Mouse (Mus musculus): ENCODE data around the gene Islr.

Islr gene

GRCm38 (mm10) chr9:58220218-58220903 lies 16.3 kb upstream of the Islr start:
- DNase-seq (ENCODE audit: low read depth, low spot score), result peak; percentile 48

DNA sequence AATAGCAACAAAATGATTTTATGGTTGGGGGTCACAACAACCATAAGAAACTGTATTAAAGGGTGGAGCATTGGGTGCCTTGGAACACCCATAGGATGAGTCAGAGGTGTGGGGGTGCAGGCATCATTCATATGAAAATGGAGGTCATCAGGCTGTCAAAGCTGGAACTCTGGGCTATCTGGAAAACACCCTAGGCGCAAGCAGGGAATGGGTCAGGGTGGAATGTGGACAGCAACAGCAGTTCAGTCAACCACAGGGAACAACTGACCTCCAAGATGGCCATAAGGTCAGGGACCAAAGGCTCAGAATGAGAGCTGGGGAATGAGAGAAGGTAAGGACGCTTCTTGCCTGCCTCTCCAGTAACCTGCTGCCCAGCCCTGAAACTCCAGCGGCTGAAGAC lies 14.4 kb upstream of the Islr start:
- DNase-seq (ENCODE audit: low read depth, low spot score), result no peak

DNA sequence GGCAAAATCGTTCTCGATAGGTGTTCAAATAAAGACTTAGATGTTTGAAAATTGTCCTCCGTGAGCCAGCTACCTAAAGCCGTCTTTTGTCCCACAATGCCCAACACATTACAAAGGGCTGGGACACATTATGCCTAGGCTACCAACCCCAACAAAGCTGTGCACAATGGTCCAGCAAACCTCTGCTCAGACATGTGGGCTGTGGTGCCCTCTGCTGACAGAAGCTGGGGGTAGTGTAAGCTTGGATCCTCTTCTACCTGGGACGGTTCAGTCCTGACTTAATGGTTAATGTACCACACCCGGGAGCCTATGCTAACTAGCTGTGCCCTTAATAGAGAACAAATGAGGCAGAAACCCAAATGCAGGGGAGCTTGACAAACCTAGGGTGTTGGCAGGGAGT lies 12.3 kb upstream of the Islr start:
- peak; percentile 53 for DNase-seq (ENCODE audit: low read depth, low spot score)

DNA sequence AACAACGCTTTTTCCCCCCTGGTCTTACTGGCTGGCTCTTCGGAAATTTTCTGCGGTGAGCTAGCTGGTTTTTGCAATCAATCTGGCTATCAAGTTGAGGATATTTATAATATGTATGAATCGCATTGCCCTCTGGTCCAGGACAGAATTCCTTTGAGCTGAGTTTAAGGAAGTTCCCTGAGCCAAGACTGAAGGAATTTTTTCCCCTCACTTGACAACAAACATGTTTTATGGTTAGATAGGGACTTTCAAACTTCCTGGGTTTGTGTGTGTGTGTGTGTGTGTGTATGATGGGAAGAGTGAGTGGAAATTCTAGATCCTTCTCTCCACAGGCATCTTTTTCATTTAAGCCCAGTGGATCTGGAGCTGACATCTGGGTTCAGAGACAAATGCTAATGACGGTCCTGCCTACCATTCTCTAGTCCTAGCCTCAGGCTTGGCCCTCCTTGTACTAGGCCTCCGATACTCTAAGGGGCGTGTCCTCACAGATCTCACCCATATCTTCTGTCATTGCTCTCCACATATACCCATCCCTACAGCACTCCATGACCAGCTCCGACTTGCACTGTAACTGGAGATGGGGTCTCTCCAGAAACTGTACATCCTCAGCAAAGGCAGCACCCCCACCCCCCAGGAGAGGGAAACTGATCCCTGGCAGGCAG lies 10.5 kb upstream of the Islr start:
- no peak for DNase-seq (ENCODE audit: low read depth, low spot score)

GRCm38 (mm10) chr9:58213865-58214264 lies 9.8 kb upstream of the Islr start:
- DNase-seq (ENCODE audit: low read depth, low spot score), result no peak

DNA sequence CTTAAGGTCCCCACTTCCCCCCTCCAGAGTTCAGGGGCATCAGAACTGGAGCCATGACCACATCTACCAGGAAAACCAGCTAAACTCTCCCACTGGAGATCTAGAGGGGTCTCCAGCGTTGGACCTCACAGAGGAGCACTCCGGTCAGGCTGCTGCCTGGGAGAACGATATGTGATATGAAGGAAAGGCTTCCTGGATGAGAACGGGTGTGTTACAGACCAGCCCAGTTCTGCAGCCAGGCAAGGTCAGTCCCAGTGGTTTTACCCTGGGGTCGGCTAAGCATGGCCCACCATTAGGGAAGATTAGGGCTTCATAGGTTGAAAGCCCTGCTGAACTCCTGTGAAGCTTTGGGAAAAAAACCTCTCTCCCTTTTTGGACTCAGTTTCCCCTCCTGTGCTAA lies 9.3 kb upstream of the Islr start:
- DNase-seq (ENCODE audit: low read depth, low spot score), result no peak

- DNase-seq (ENCODE audit: low read depth, low spot score), result no peak
Observed at GRCm38 (mm10) chr9:58210304-58210627, 6.2 kb upstream of the Islr start.

DNA sequence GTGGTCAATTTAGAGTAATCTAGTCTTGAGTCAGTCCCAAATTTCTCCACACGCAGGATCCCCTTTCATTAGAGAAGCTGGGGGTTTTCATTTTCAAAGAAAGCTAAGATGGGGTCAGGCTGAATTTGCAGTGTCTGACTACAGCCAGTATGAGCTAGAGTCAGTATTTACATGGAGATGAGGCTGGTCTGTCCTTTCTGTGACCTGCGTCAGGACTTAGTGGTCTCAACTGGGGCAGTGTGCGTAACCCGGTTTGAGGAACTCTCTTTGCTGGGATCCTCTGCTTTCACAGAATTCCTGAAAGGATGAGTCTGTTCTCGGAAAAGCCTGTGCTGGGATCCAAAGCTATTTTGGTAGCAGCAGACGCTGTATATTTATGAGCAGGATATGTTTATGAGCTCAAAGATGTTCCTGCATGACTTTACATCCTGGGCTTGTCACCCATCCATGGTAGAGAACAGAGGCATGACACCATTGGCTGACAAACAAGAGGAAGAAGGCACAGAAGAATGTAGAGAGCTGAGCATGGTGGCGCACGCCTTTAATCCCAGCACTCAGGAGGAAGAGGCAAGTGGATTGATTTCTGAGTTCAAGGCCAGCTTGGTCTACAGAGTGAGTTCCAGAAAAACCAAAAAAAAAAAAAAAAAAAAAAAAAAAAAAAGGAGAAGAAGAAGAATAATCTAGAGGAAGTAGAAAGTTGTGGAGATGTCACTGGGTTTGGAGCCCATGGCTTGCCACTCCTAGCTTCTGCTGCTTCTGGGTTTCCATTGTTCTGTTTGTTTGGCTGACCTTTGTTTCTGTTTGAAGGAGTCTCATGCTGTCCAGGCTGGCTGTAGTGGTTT lies 5.6 kb upstream of the Islr start:
- no peak for DNase-seq (ENCODE audit: low read depth, low spot score)

DNA sequence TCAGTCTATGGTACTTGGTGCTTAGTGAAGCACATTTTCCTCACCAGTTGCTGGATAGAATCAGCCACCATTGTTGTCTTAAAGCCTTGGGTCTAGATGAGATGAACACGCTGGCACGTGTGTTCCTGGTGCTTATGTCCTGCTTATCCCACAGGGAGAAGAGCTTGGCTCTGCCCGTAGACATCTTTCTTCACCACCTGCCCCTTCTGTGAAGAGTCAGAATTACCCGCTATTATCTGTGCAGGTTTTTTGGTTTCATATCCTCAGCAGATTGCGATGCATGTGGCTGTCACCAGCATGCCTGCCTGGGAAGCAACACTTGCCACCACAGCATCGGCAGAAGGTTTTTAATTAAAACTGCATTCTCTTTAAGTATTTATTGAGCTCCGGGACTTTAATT lies 1.9 kb upstream of the Islr start:
- no peak for DNase-seq (ENCODE audit: low read depth, low spot score)

- peak; percentile 91 for DNase-seq (ENCODE audit: low read depth, low spot score)
Observed at GRCm38 (mm10) chr9:58204448-58205000, 418 bp upstream of the Islr start.

GRCm38 (mm10) chr9:58202676-58203453 lies 1.2 kb downstream of the Islr start:
- DNase-seq (ENCODE audit: low read depth, low spot score), result no peak

GRCm38 (mm10) chr9:58201861-58202549 lies 2.1 kb downstream of the Islr start:
- DNase-seq (ENCODE audit: low read depth, low spot score), result peak; percentile 21

DNA sequence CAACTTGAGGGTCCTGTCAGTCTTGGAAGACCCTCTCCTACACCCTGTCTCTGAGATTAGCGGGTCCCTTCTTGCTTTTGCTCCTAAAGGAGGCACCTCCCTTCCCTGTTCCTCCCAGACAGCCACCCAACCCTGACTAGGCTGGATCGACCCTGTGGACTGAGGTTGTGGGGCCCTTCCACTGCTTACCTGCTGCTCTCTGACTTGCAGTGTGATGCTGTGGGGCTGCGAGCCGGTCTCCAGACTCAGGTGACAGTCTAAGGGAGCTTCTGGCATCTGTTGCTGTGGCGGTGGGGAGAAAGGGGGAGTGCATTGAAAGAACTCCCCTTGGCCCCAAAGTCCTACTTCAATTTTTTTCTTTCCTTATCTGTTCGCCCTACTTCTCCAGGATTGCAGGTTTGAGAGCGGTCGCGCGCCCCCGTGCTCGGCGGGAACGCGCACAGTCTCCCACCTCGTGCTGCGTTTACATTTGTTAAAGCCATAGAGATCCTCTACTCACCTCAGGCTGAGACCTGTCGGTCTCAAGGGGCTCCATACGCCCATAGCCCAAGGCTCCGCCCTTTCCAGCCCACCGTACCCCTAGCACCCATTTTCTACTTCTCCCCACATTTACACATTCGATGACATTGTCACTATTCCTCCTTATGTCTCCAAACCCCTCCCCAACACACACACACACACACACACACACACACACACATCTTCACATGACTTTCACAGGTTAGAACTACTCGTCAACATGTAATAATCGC lies 2.8 kb downstream of the Islr start:
- DNase-seq (ENCODE audit: low read depth, low spot score), result no peak

DNA sequence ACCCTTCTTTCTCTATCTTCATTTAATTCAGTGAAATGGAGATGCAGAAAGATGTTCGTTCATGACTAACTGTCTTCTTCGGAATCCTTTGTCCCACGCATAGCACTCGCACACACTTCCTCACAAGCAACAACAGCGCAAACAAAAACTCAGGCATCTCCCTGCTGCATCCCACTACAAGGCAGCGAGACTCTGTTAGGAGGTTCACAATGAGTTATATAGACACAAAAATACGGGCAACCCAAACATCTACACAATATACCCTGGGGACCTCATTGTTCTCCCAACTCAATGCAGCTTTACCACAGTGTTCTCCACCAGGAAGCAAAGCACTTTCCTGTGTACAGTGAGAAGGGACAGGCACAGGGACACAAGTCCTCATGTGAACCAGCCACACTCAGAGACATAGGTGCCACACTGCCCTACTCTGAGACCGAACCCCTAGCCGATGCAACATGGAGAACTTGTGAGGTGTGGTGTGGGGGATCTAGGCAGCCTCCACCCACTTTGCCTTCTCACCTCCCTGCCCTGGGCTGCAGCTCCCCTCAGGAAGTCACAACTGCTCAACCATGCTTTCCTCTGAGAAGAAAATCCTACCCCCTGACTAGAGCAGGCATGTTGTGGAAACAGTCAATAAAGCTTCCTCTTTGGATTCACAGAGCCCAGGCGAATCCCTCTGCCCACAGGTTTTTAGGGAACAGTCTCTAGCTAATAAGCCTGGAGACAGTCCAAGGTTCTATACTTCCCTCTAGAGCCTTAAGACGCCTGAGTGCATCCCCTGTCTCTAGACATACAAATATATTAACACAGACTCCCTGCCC lies 3.6 kb downstream of the Islr start:
- no peak for DNase-seq (ENCODE audit: low read depth, low spot score)

DNA sequence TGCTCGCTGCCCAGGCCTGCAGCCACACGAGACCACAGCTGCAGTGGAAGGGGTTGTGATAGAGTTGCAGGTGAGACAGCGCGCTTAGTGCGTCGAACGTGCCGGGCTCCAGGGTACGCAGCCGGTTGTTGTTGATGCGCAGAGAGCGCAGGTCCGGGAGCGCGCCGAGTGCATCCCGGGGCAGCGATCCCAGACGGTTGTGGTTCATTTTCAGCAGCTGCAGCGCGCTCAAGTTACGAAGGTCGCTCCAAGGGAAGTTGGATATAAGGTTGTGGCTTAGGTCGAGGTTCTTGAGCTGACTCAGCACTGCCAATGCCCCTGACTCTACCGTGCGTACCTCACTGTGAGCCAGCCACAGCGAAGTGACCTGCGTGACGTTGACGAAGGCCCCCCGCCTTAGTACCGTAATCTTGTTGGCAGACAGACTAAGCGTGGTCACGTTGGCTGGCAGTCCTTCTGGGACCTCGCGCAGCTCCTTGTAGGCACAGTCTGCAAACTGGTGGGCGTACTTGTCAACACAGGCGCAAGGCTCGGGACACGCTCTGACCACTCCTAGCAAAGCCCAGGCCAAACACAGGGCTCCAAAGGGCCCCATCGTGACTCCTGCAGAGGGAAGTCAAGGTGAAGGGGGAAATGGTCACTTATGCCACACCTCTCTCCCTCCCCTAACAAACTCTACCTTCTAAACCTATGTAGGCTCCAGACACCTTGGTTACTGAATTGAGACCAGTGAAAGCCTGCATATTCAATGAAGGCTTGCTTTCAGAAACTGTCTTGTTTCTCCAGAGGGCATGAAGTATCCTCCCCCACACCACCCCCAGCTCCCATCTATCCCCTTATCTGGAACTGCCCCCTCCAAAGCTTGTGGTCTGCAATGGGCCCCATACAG lies 4.5 kb downstream of the Islr start:
- DNase-seq (ENCODE audit: low read depth, low spot score), result peak; percentile 47

DNA sequence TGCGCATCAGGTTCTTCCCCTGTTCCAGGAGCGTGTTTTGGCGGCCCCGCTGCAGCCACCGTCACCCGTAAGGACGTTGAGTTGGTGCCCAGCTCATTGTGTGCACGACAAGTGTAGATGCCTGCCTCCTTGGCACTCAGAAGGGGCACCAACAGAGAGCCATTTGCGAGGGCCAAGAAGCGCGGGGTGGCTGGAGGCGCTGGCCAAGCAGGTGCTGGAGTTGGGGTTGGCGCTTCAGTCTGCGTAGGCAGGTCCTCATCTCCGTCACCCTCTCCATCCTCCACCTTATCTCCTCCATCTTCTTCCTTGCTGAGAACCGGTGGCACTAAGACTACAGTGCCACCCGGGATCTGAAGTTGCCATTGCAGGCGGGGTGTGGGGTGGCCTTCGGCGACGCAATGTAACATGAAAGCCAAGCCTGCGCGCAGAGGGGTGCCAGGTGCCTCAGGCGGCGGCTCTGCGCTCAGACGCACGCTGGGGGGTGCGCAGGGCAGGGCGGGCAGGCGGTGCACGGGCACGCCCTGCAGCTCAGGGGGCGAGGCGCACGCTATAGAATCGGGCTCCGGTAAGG lies 5.2 kb downstream of the Islr start:
- DNase-seq (ENCODE audit: low read depth, low spot score), result no peak

- DNase-seq (ENCODE audit: low read depth, low spot score), result peak; percentile 54
Observed at GRCm38 (mm10) chr9:58197781-58198701, 6.1 kb downstream of the Islr start.

Data from mesoderm, embryonic 11.5 days (tissue).